Mouse (Mus musculus): Measurements from ENCODE around the gene Cmtm3.

DNA sequence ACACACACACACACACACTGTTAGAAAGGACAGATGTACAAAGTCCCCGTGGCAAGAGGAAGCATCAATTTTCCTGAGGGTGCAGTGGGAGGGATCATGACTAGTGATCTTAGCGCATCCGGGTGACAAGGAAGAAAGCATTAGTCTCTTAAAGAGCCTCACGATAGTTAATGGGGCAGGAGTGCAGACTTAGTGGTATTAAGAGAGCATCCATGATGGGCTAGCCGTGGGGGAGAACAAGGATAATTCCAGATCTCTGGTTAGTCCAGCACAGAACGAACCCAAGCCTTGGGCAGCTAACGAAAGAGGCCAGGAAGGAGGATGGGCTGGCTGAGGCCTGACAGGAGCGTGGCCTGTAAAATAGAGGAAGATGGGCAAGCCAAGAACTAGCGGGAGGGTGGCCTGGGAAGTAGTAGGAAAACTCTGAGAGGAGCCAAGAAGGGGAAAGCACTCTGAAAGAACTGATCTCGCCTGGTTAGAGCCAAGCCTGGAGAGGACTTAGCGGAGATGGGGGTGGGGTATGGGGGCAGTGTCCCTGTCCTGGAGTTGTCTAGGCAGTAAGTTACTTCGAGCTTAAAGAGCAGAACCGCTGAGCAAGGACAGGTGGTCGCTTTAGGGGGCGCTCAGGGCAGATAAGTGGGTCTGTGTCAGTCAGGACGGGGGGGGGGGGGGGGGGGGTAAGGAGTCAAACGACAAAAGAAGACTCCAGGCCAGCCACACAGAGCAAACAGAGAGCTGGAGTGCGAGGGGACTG lies at the start of gene Cmtm3:
- TF ChIP-seq CTCF (IDR thresholded peaks at IDR 0.05; ENCODE audit: low read depth) (no peak), EP300 (IDR thresholded peaks at IDR 0.05; ENCODE audit: low read depth) (no peak)

Measured in liver, postnatal 0 days (tissue).